Mouse (Mus musculus): ENCODE measurements around the gene Rbm4. TPM values are rescaled to one million over a fixed set of nuclear protein-coding genes. Genes with fewer than 3 reads are reported as not detected.

The Rbm4 gene
- 10 to 100 TPM; 36.7 to 43.1 TPM for total RNA-seq (2023)

GRCm38 (mm10) chr19:4793831-4794422, at the start of gene Rbm4:
TSS of gene Rbm4 (minus strand) at chr19:4793901.

GRCm38 (mm10) chr19:4839149-4839548, 45.4 kb upstream of the Rbm4 start, which contains the start of the genes Ccs and Ccdc87:
TSS of gene Ccs (minus strand) at chr19:4839332.
TSS of gene Ccdc87 (plus strand) at chr19:4839366.

GRCm38 (mm10) chr19:4811063-4811908, 17.6 kb upstream of the Rbm4 start, which contains the start of the genes Gm21992 and Rbm14:
TSS of gene Gm21992 (minus strand) at chr19:4811612.
TSS of gene Rbm14 (minus strand) at chr19:4811634.

GRCm38 (mm10) chr19:4756193-4756911, 37.3 kb downstream of the Rbm4 start, which contains the start of gene Rbm4b:
TSS of gene Rbm4b (plus strand) at chr19:4756497.

Other genes starting within 250 kb of the Rbm4 start
- under 1 TPM; 0.49 to 0.88 TPM for gene Lrfn4, start 178.2 kb downstream of the Rbm4 start, total RNA-seq (2023)
- gene Rce1, start 168.3 kb downstream of the Rbm4 start, total RNA-seq (2023): 10 to 100 TPM; 12.7 to 12.8 TPM
- not detected for gene Gm960, start 95.2 kb downstream of the Rbm4 start, total RNA-seq (2023)
- not detected for gene Sptbn2, start 82.7 kb downstream of the Rbm4 start, total RNA-seq (2023)
- gene Rbm4b, start 37.4 kb downstream of the Rbm4 start, total RNA-seq (2023): 1 to 10 TPM; 6.2 to 8.2 TPM
- gene Gm21992, start 17.7 kb upstream of the Rbm4 start, total RNA-seq (2023): 10 to 100 TPM; 12.2 to 18.1 TPM
- 10 to 100 TPM; 47.6 to 49.2 TPM for gene Rbm14, start 17.7 kb upstream of the Rbm4 start, total RNA-seq (2023)
- gene Ccs, start 45.4 kb upstream of the Rbm4 start, total RNA-seq (2023): 10 to 100 TPM; 12.8 to 19.1 TPM
- not detected for gene Ccdc87, start 45.5 kb upstream of the Rbm4 start, total RNA-seq (2023)
- 1 to 10 TPM; 2.0 to 4.6 TPM for gene Ctsf, start 61.2 kb upstream of the Rbm4 start, total RNA-seq (2023)
- gene Actn3, start 84.0 kb upstream of the Rbm4 start, total RNA-seq (2023): under 1 TPM; 0.16 to 0.29 TPM
- 1 to 10 TPM; 6.1 to 6.4 TPM for gene Zdhhc24, start 84.8 kb upstream of the Rbm4 start, total RNA-seq (2023)
- under 1 TPM; 0.29 to 0.51 TPM for gene Bbs1, start 112.7 kb upstream of the Rbm4 start, total RNA-seq (2023)
- 10 to 100 TPM; 49.1 to 52.7 TPM for gene Dpp3, start 134.4 kb upstream of the Rbm4 start, total RNA-seq (2023)
- gene Peli3, start 149.2 kb upstream of the Rbm4 start, total RNA-seq (2023): not detected
- gene Mrpl11, start 168.2 kb upstream of the Rbm4 start, total RNA-seq (2023): 10 to 100 TPM; 10.0 to 13.0 TPM
- not detected for gene Npas4, start 196.4 kb upstream of the Rbm4 start, total RNA-seq (2023)
- 1 to 10 TPM in 1 of 2 experiments, under 1 TPM in 1; 0.62 to 1.6 TPM for gene Slc29a2, start 230.0 kb upstream of the Rbm4 start, total RNA-seq (2023)
- gene B4gat1, start 244.9 kb upstream of the Rbm4 start, total RNA-seq (2023): 1 to 10 TPM; 4.2 to 5.6 TPM
- gene AC124502.3, start 245.0 kb upstream of the Rbm4 start, total RNA-seq (2023): not detected
- 10 to 100 TPM; 37.0 to 38.6 TPM for gene Brms1, start 247.5 kb upstream of the Rbm4 start, total RNA-seq (2023)